Mouse (Mus musculus): ENCODE measurements around the gene Pnn. TPM values are rescaled to one million over a fixed set of nuclear protein-coding genes. Genes with fewer than 3 reads are reported as not detected.

Pnn gene
- total and polyA plus RNA-seq, 2 experiments from 2014 or later, result 11.9 to 82.3 TPM

DNA sequence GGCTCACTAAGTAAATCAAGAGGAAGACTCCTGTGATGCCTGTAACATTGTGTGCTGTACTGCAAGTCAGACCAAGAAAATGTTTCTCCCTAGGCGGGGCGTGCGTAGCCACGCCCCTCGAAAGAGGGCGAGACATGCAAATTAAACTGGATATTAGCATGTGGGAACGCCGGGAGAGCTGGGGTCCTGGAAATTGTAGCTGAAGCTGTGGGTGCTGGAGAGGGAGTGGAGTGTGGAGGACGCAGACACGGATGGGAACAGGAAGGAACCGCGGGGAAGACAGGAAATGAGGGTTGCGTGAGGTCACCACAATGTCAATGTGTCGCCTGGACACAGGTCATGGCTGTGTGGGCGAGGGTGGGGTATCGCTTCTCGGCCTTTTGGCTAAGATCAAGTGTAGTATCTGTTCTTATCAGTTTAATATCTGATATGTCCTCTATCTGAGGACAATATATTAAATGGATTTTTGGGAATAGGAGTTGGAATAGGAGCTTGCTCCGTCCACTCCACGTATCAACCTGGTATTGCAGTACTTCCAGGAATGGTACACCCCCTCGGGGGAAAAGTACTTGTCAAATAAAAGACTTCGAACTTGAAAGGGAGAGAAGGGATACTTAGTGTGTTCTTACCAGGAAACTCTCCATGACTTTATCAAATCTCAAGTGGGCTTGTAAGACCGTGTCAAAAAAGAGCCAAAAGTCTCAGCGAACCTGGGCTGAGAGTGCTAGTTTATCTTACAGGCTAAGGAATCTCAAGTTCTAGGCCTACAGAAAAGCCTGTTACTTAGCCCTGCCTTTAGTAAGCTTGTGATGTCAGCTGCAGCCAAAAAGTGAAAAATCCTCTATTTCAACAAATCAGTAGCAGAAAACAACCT is 26.5 kb upstream of the Pnn start:
- peak; percentile 68 for DNase-seq (ENCODE audit: low spot score)
- WGBS, result 8% methylated on average over 23 of the region's 23 CpGs

DNA sequence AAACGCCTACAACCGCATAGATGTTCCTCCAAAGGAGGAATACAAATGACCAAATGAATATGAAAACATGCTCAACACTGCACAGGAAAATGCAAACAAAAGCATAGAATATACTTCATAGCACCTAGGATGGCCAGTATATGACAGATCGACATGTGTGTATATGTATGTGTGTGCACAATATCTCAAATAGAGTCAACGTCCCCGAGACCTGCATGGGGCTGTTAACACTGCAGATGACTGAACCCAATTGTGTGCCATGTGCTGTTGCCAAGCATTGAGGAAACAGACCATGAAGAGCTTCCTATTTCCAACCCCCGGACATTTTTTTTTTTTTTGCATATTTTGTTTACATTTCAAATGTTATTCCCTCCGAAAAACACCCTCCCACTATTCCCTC is 25.8 kb upstream of the Pnn start:
- Histone ChIP-seq H3K27me3 (ENCODE audit: insufficient read depth, low read length) (no peaks in the 10 kb centered on the region), H3K4me3 (ENCODE audit: low read length) (no peak overlapping the region), H3K4me1 (ENCODE audit: insufficient read depth, low read length) (no peaks in the 10 kb centered on the region), H3K4me2 (ENCODE audit: low read depth, low read length) (no peak overlapping the region), H3K9ac (replicated peaks; ENCODE audit: low read length) (no peak overlapping the region), H3K27ac (no peak overlapping the region), H3K9me3 (ENCODE audit: low read length) (no peaks in the 10 kb centered on the region), H3K36me3 (ENCODE audit: insufficient read depth, low read length) (peaks cover 31% of the 10 kb centered on the region; the same call in 1 of the 2 replicates)
- DNase-seq (ENCODE audit: low spot score) (no peak), ATAC-seq (peak; percentile 32; the same call in 1 of the 2 replicates)
- WGBS, result 37% methylated on average over 7 of the region's 7 CpGs
- TF ChIP-seq CTCF (IDR thresholded peaks at IDR 0.05; ENCODE audit: low read depth), result no peak

More for the DNA sequence above, 26.5 kb upstream of the Pnn start:
- peaks cover 27% of the 10 kb centered on the region; the same call in 1 of the 2 replicates for H3K36me3 ChIP-seq (ENCODE audit: insufficient read depth, low read length)
- H3K9me3 ChIP-seq (ENCODE audit: low read length), result no peaks in the 10 kb centered on the region
- no peaks in the 10 kb centered on the region for H3K27me3 ChIP-seq (ENCODE audit: insufficient read depth, low read length)
- peak overlapping the region; percentile 80 for H3K27ac ChIP-seq
- H3K4me1 ChIP-seq (ENCODE audit: insufficient read depth, low read length), result no peaks in the 10 kb centered on the region
- peak overlapping the region; percentile 25; the same call in 1 of the 2 replicates for H3K4me2 ChIP-seq (ENCODE audit: low read depth, low read length)
- H3K4me3 ChIP-seq (ENCODE audit: low read length), result no peak overlapping the region
- no peak overlapping the region for H3K9ac ChIP-seq (replicated peaks; ENCODE audit: low read length)
- no peak for TF ChIP-seq CTCF (IDR thresholded peaks at IDR 0.05; ENCODE audit: low read depth)
- peak; percentile 90 for ATAC-seq

DNA sequence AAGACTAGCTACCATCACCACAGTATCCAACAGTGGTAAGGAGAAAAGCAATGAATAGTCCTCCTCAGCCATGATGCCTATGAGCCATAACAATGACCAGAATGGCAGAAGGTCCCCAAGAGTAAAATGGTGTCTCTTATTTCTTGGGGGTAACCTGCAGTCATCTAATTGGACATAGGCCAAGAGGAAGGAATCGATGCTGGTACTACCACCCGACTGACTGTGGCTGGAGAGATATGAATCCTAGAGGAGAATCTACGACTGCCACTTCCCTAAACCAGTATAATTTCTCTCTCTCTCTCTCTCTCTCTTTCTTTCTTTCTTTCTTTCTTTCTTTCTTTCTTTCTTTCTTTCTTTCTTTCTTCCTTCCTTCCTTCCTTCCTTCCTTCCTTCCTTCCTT is 14.2 kb upstream of the Pnn start:
- Histone ChIP-seq H3K27ac (no peak overlapping the region), H3K9me3 (ENCODE audit: low read length) (no peaks in the 10 kb centered on the region), H3K4me3 (ENCODE audit: low read length) (no peak overlapping the region), H3K9ac (replicated peaks; ENCODE audit: low read length) (no peak overlapping the region), H3K36me3 (ENCODE audit: insufficient read depth, low read length) (no peaks in the 10 kb centered on the region; the same call in 1 of the 2 replicates), H3K4me1 (ENCODE audit: insufficient read depth, low read length) (no peaks in the 10 kb centered on the region), H3K4me2 (ENCODE audit: low read depth, low read length) (no peak overlapping the region), H3K27me3 (ENCODE audit: insufficient read depth, low read length) (no peaks in the 10 kb centered on the region)
- ATAC-seq (no peak), DNase-seq (ENCODE audit: low spot score) (no peak)
- no peak for TF ChIP-seq CTCF (IDR thresholded peaks at IDR 0.05; ENCODE audit: low read depth)
- WGBS, result 99% methylated on average over 3 of the region's 3 CpGs

DNA sequence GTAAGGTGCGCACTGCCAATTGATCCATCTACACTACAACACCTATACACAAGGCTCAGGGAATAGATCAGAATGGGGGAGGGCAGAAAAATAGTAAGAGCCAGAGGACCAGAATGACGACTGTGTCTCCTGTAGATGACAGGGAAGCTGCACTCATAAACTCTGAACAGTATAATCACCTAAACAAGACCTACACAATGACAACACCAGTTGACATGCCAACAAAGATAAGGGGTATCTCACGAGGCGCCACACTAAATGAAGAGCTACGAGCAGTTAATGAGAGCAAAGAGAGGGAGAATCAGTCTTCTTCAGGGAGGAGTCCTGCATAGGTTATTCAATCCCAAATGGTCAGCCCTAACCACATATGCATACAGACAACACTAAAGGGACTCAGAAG is 13.5 kb upstream of the Pnn start:
- ATAC-seq, result no peak
- Histone ChIP-seq H3K4me3 (ENCODE audit: low read length) (no peak overlapping the region), H3K27ac (no peak overlapping the region), H3K27me3 (ENCODE audit: insufficient read depth, low read length) (no peaks in the 10 kb centered on the region), H3K9ac (replicated peaks; ENCODE audit: low read length) (no peak overlapping the region), H3K36me3 (ENCODE audit: insufficient read depth, low read length) (no peaks in the 10 kb centered on the region; the same call in 1 of the 2 replicates), H3K9me3 (ENCODE audit: low read length) (no peaks in the 10 kb centered on the region), H3K4me2 (ENCODE audit: low read depth, low read length) (no peak overlapping the region), H3K4me1 (ENCODE audit: insufficient read depth, low read length) (no peaks in the 10 kb centered on the region)
- WGBS, result 94% methylated on average over 5 of the region's 5 CpGs
- TF ChIP-seq CTCF (IDR thresholded peaks at IDR 0.05; ENCODE audit: low read depth), result no peak
- no peak for DNase-seq (ENCODE audit: low spot score)

DNA sequence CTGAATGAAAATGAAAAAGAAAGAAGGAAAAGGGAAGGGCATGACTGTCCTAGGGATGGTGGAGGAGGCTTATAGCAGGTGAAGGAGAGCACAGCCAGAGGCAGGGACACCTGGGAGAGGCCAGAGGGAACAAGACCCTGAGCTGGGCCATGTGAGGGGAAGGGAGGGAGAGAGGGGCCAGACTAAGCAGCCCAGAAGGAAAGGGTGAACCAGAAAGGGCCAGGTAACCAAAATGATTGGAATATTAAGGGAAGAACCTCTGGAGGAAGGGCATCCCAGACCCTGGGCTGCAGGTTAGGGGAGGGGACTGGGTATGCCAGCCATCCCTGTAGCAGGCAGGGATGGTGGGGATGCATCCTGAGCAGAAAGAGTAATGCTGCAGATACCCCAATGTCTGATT is 12.7 kb upstream of the Pnn start:
- no peak for ATAC-seq
- Histone ChIP-seq H3K9me3 (ENCODE audit: low read length) (no peaks in the 10 kb centered on the region), H3K4me2 (ENCODE audit: low read depth, low read length) (no peak overlapping the region), H3K9ac (replicated peaks; ENCODE audit: low read length) (no peak overlapping the region), H3K27me3 (ENCODE audit: insufficient read depth, low read length) (no peaks in the 10 kb centered on the region), H3K4me3 (ENCODE audit: low read length) (no peak overlapping the region), H3K36me3 (ENCODE audit: insufficient read depth, low read length) (no peaks in the 10 kb centered on the region; the same call in 1 of the 2 replicates), H3K4me1 (ENCODE audit: insufficient read depth, low read length) (no peaks in the 10 kb centered on the region), H3K27ac (no peak overlapping the region)
- no peak for TF ChIP-seq CTCF (IDR thresholded peaks at IDR 0.05; ENCODE audit: low read depth)
- DNase-seq (ENCODE audit: low spot score), result no peak

DNA sequence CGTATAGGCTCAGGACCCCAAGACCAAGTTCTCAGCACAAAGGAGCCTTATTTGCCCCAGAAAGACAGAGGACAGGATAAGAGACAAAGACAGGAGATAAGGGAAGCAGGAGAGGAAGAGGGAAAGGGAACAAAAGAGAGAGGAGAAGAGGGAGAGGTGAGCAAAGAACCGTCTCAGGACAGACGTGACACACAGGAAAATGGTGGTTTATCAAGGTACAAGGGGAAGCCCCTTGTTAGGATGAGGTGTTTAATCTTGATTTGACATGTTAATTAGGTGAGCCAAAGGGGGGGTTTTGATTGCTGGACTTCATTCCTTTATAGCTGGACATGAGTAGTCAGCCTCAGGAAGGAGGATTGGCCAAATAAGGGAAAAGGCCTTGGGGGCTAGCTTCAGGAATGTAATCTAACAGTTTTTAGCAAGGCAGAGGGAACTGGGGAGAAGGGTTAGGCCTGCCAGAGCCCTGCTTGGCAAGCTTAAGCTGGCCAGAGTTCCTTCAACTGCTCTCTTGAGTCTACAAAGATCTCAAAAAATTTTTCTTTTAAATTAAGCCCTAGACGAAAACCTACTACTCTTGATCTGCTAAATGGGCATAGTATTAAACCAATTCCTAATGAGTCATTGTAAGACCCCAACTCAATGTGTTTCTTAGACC is 11.4 kb upstream of the Pnn start:
- H3K4me3 ChIP-seq (ENCODE audit: low read length), result no peak overlapping the region
- no peak overlapping the region for H3K4me2 ChIP-seq (ENCODE audit: low read depth, low read length)
- 0 out of 2 replicates have a peak, but pooled peaks cover 4% of the 10 kb centered on the region for H3K4me1 ChIP-seq (ENCODE audit: insufficient read depth, low read length)
- H3K9me3 ChIP-seq (ENCODE audit: low read length), result no peaks in the 10 kb centered on the region
- H3K36me3 ChIP-seq (ENCODE audit: insufficient read depth, low read length), result no peaks in the 10 kb centered on the region
- 83% methylated on average over 4 of the region's 4 CpGs for WGBS
- no peak overlapping the region for H3K27ac ChIP-seq
- ATAC-seq (no peak), DNase-seq (ENCODE audit: low spot score) (no peak)
- no peaks in the 10 kb centered on the region for H3K27me3 ChIP-seq (ENCODE audit: insufficient read depth, low read length)
- no peak for TF ChIP-seq CTCF (IDR thresholded peaks at IDR 0.05; ENCODE audit: low read depth)
- H3K9ac ChIP-seq (replicated peaks; ENCODE audit: low read length), result no peak overlapping the region

All from hindbrain, postnatal 0 days (tissue).